Mouse (Mus musculus): ENCODE data around the gene Rbfox1.

- TF ChIP-seq POLR2A (IDR thresholded peaks at IDR 0.05; ENCODE audit: borderline replicate concordance, low read depth, low read length) = no peak
- TF ChIP-seq CTCF (IDR thresholded peaks at IDR 0.05; ENCODE audit: low read depth, low read length) = no peak
Observed at GRCm38 (mm10) chr16:6479094-6479590, 594.0 kb downstream of the Rbfox1 start.

All from bone marrow macrophage, adult 2 months (primary cell).